Mouse (Mus musculus): ENCODE data around the gene C77080. TPM values are rescaled to one million over a fixed set of nuclear protein-coding genes. Genes with fewer than 3 reads are reported as not detected.

C77080 gene
- polyA plus RNA-seq, 1 experiment from 2014 or later, result 7.2 TPM

- H3K36me3 ChIP-seq (ENCODE audit: control insufficient read depth, insufficient read depth, low read length), result no peaks in the 10 kb centered on the region
- H3K4me1 ChIP-seq (replicated peaks; ENCODE audit: control insufficient read depth, insufficient read depth, low read length), result peaks cover 16% of the 10 kb centered on the region
- H3K9me3 ChIP-seq (ENCODE audit: control insufficient read depth, low read length), result no peaks in the 10 kb centered on the region
- no peak overlapping the region for H3K9ac ChIP-seq (ENCODE audit: low read length)
- H3K4me3 ChIP-seq (ENCODE audit: low read depth, low read length), result no peak overlapping the region
- H3K4me2 ChIP-seq (ENCODE audit: low read length), result peak overlapping the region; percentile 26
- peak; percentile 71 for DNase-seq (ENCODE audit: low spot score)
- H3K27ac ChIP-seq (ENCODE audit: low read depth), result peak overlapping the region; percentile 78
- H3K27me3 ChIP-seq (replicated peaks; ENCODE audit: control insufficient read depth, insufficient read depth, low read length), result no peaks in the 10 kb centered on the region
- ATAC-seq (replicated peaks; ENCODE audit: low FRiP score, low TSS enrichment, low read depth), result peak; percentile 77
- WGBS, result 54% methylated on average over 12 of the region's 12 CpGs
Observed at GRCm38 (mm10) chr4:129231594-129232450, 29.4 kb downstream of the C77080 start.

GRCm38 (mm10) chr4:129230926-129231325, 30.3 kb downstream of the C77080 start:
- H3K9me3 ChIP-seq (ENCODE audit: control insufficient read depth, low read length), result no peaks in the 10 kb centered on the region
- peaks cover 21% of the 10 kb centered on the region for H3K4me1 ChIP-seq (replicated peaks; ENCODE audit: control insufficient read depth, insufficient read depth, low read length)

GRCm38 (mm10) chr4:129227985-129228381, 33.2 kb downstream of the C77080 start:
- Histone ChIP-seq H3K4me1 (replicated peaks; ENCODE audit: control insufficient read depth, insufficient read depth, low read length) (peaks cover 27% of the 10 kb centered on the region), H3K4me2 (ENCODE audit: low read length) (peak overlapping the region; percentile 23), H3K9me3 (ENCODE audit: control insufficient read depth, low read length) (no peaks in the 10 kb centered on the region), H3K27me3 (replicated peaks; ENCODE audit: control insufficient read depth, insufficient read depth, low read length) (0 out of 2 replicates have a peak, but pooled peaks cover 8% of the 10 kb centered on the region), H3K4me3 (ENCODE audit: low read depth, low read length) (no peak overlapping the region), H3K27ac (ENCODE audit: low read depth) (no peak overlapping the region), H3K9ac (ENCODE audit: low read length) (no peak overlapping the region), H3K36me3 (ENCODE audit: control insufficient read depth, insufficient read depth, low read length) (peaks cover 14% of the 10 kb centered on the region)
- 43% methylated on average over 8 of the region's 8 CpGs for WGBS
- no peak for ATAC-seq (replicated peaks; ENCODE audit: low FRiP score, low TSS enrichment, low read depth)
- DNase-seq (ENCODE audit: low spot score), result no peak

More at GRCm38 (mm10) chr4:129230926-129231325, 30.3 kb downstream of the C77080 start:
- H3K4me2 ChIP-seq (ENCODE audit: low read length), result no peak overlapping the region
- no peak for DNase-seq (ENCODE audit: low spot score)
- peak overlapping the region; percentile 78 for H3K27ac ChIP-seq (ENCODE audit: low read depth)
- no peaks in the 10 kb centered on the region for H3K27me3 ChIP-seq (replicated peaks; ENCODE audit: control insufficient read depth, insufficient read depth, low read length)
- no peak overlapping the region for H3K9ac ChIP-seq (ENCODE audit: low read length)
- ATAC-seq (replicated peaks; ENCODE audit: low FRiP score, low TSS enrichment, low read depth), result 0 out of 2 replicates have a peak, but pooled peaks have one; percentile 18
- H3K36me3 ChIP-seq (ENCODE audit: control insufficient read depth, insufficient read depth, low read length), result no peaks in the 10 kb centered on the region
- H3K4me3 ChIP-seq (ENCODE audit: low read depth, low read length), result no peak overlapping the region
- 61% methylated on average over 8 of the region's 8 CpGs for WGBS

GRCm38 (mm10) chr4:129227170-129227984, 33.8 kb downstream of the C77080 start:
- 14% methylated on average over 22 of the region's 22 CpGs for WGBS
- H3K36me3 ChIP-seq (ENCODE audit: control insufficient read depth, insufficient read depth, low read length), result peaks cover 14% of the 10 kb centered on the region
- H3K9me3 ChIP-seq (ENCODE audit: control insufficient read depth, low read length), result no peaks in the 10 kb centered on the region
- H3K27ac ChIP-seq (ENCODE audit: low read depth), result no peak overlapping the region
- 0 out of 2 replicates have a peak, but pooled peaks cover 9% of the 10 kb centered on the region for H3K27me3 ChIP-seq (replicated peaks; ENCODE audit: control insufficient read depth, insufficient read depth, low read length)
- no peak for ATAC-seq (replicated peaks; ENCODE audit: low FRiP score, low TSS enrichment, low read depth)
- no peak overlapping the region for H3K9ac ChIP-seq (ENCODE audit: low read length)
- peaks cover 28% of the 10 kb centered on the region for H3K4me1 ChIP-seq (replicated peaks; ENCODE audit: control insufficient read depth, insufficient read depth, low read length)
- H3K4me3 ChIP-seq (ENCODE audit: low read depth, low read length), result no peak overlapping the region
- DNase-seq (ENCODE audit: low spot score), result no peak
- peak overlapping the region; percentile 23 for H3K4me2 ChIP-seq (ENCODE audit: low read length)

GRCm38 (mm10) chr4:129226441-129226963, 34.7 kb downstream of the C77080 start:
- peak overlapping the region; percentile 23 for H3K4me2 ChIP-seq (ENCODE audit: low read length)
- no peak overlapping the region for H3K4me3 ChIP-seq (ENCODE audit: low read depth, low read length)
- DNase-seq (ENCODE audit: low spot score), result no peak
- 0 out of 2 replicates have a peak, but pooled peaks cover 9% of the 10 kb centered on the region for H3K27me3 ChIP-seq (replicated peaks; ENCODE audit: control insufficient read depth, insufficient read depth, low read length)
- 21% methylated on average over 5 of the region's 5 CpGs for WGBS
- no peak for ATAC-seq (replicated peaks; ENCODE audit: low FRiP score, low TSS enrichment, low read depth)
- H3K36me3 ChIP-seq (ENCODE audit: control insufficient read depth, insufficient read depth, low read length), result peaks cover 14% of the 10 kb centered on the region
- H3K27ac ChIP-seq (ENCODE audit: low read depth), result no peak overlapping the region
- peaks cover 28% of the 10 kb centered on the region for H3K4me1 ChIP-seq (replicated peaks; ENCODE audit: control insufficient read depth, insufficient read depth, low read length)
- H3K9ac ChIP-seq (ENCODE audit: low read length), result no peak overlapping the region
- no peaks in the 10 kb centered on the region for H3K9me3 ChIP-seq (ENCODE audit: control insufficient read depth, low read length)

- H3K27me3 ChIP-seq (replicated peaks; ENCODE audit: control insufficient read depth, insufficient read depth, low read length), result 0 out of 2 replicates have a peak, but pooled peaks cover 9% of the 10 kb centered on the region
- H3K9me3 ChIP-seq (ENCODE audit: control insufficient read depth, low read length), result no peaks in the 10 kb centered on the region
- 92% methylated on average over 12 of the region's 12 CpGs for WGBS
- H3K4me3 ChIP-seq (ENCODE audit: low read depth, low read length), result no peak overlapping the region
- H3K4me2 ChIP-seq (ENCODE audit: low read length), result no peak overlapping the region
- no peak for ATAC-seq (replicated peaks; ENCODE audit: low FRiP score, low TSS enrichment, low read depth)
- DNase-seq (ENCODE audit: low spot score), result no peak
- no peak overlapping the region for H3K27ac ChIP-seq (ENCODE audit: low read depth)
- H3K9ac ChIP-seq (ENCODE audit: low read length), result no peak overlapping the region
- H3K36me3 ChIP-seq (ENCODE audit: control insufficient read depth, insufficient read depth, low read length), result peaks cover 25% of the 10 kb centered on the region
- peaks cover 28% of the 10 kb centered on the region for H3K4me1 ChIP-seq (replicated peaks; ENCODE audit: control insufficient read depth, insufficient read depth, low read length)
Observed at GRCm38 (mm10) chr4:129225315-129225714, 35.9 kb downstream of the C77080 start.

GRCm38 (mm10) chr4:129223421-129224281, 37.6 kb downstream of the C77080 start:
- H3K36me3 ChIP-seq (ENCODE audit: control insufficient read depth, insufficient read depth, low read length), result peaks cover 42% of the 10 kb centered on the region
- no peak for DNase-seq (ENCODE audit: low spot score)

More at GRCm38 (mm10) chr4:129223421-129224281, 37.6 kb downstream of the C77080 start:
- Histone ChIP-seq H3K9ac (ENCODE audit: low read length) (no peak overlapping the region), H3K4me2 (ENCODE audit: low read length) (peak overlapping the region; percentile 44), H3K4me1 (replicated peaks; ENCODE audit: control insufficient read depth, insufficient read depth, low read length) (peaks cover 28% of the 10 kb centered on the region), H3K27me3 (replicated peaks; ENCODE audit: control insufficient read depth, insufficient read depth, low read length) (0 out of 2 replicates have a peak, but pooled peaks cover 9% of the 10 kb centered on the region), H3K9me3 (ENCODE audit: control insufficient read depth, low read length) (no peaks in the 10 kb centered on the region), H3K27ac (ENCODE audit: low read depth) (no peak overlapping the region), H3K4me3 (ENCODE audit: low read depth, low read length) (peak overlapping the region; percentile 20)
- WGBS, result 45% methylated on average over 55 of the region's 55 CpGs
- ATAC-seq (replicated peaks; ENCODE audit: low FRiP score, low TSS enrichment, low read depth), result no peak
